Mouse (Mus musculus) gastrocnemius, adult 2 months (tissue): Measurements from ENCODE around the gene Uqcc2. TPM values are rescaled to one million over a fixed set of nuclear protein-coding genes. Genes with fewer than 3 reads are reported as not detected.

ENCODE experiments used
- DNase-seq: peaks from one replicate; pipeline ENCODE4 v3.0.0; 2022
- H3K27ac ChIP-seq: fragments of 200-600 bp; 2 replicates; pipeline ENCODE4 v1.8.1; 2022; ENCODE audit warnings: mild to moderate bottlenecking
- H3K4me3 ChIP-seq: fragments of 200-600 bp; 2 replicates; pipeline ENCODE4 v1.8.1; 2022; ENCODE audit warnings: mild to moderate bottlenecking, moderate library complexity
- CTCF ChIP-seq: fragments of 200-600 bp; IDR thresholded peaks from 2 replicates; pipeline ENCODE4 v1.8.1; 2022; ENCODE audit warnings: antibody characterized with exemption, mild to moderate bottlenecking, moderate library complexity
- intact Hi-C: fragments of 180-260 bp; cut with DNase I; formaldehyde crosslinking; loops from one replicate; pipeline ENCODE4 v1.15.1; 2025
- total RNA-seq, 2 experiments: library from RNA; stranded (reverse); gene quantifications; 2 replicates each; pipeline ENCODE4 v1.2.3; 2021

Gene Uqcc2
- total RNA-seq, 2 experiments from 2014 or later = 405 to 424 TPM

GRCm38 (mm10) chr17:27119540-27119895, 14.2 kb downstream of the Uqcc2 start:
- TF ChIP-seq CTCF = no peak
- Histone ChIP-seq H3K4me3 (no peak overlapping the region), H3K27ac (no peak overlapping the region)
- intact Hi-C loops = no loop called here
- DNase-seq = no peak

GRCm38 (mm10) chr17:27118676-27119539, 14.8 kb downstream of the Uqcc2 start:
- intact Hi-C loops = no loop called here
- TF ChIP-seq CTCF = no peak

GRCm38 (mm10) chr17:27110072-27110471, 23.6 kb downstream of the Uqcc2 start:
- no peak for DNase-seq
- no peak overlapping the region for H3K4me3 ChIP-seq
- intact Hi-C loops = no loop called here
- no peak for TF ChIP-seq CTCF
- no peak overlapping the region for H3K27ac ChIP-seq

More at GRCm38 (mm10) chr17:27118676-27119539, 14.8 kb downstream of the Uqcc2 start:
- Histone ChIP-seq H3K27ac (no peak overlapping the region), H3K4me3 (no peak overlapping the region)
- DNase-seq = no peak

GRCm38 (mm10) chr17:27107936-27108335, 25.8 kb downstream of the Uqcc2 start:
- TF ChIP-seq CTCF = no peak
- DNase-seq = no peak
- Histone ChIP-seq H3K4me3 (no peak overlapping the region), H3K27ac (no peak overlapping the region)
- intact Hi-C loops = no loop called here

GRCm38 (mm10) chr17:27106745-27107144, 27.0 kb downstream of the Uqcc2 start:
- Histone ChIP-seq H3K27ac (no peak overlapping the region), H3K4me3 (no peak overlapping the region)
- DNase-seq = no peak
- peak; percentile 47 for TF ChIP-seq CTCF
- intact Hi-C loops = no loop called here

GRCm38 (mm10) chr17:27105698-27106470, 27.8 kb downstream of the Uqcc2 start:
- TF ChIP-seq CTCF = no peak
- Histone ChIP-seq H3K27ac (no peak overlapping the region), H3K4me3 (no peak overlapping the region)
- intact Hi-C loops = no loop called here
- DNase-seq = no peak

- Histone ChIP-seq H3K27ac (no peak overlapping the region), H3K4me3 (no peak overlapping the region)
- no peak for TF ChIP-seq CTCF
- DNase-seq = no peak
- intact Hi-C loops = no loop called here
Observed at GRCm38 (mm10) chr17:27101675-27102074, 32.0 kb downstream of the Uqcc2 start.

GRCm38 (mm10) chr17:27095690-27096089, 38.0 kb downstream of the Uqcc2 start:
- H3K27ac ChIP-seq = no peak overlapping the region
- TF ChIP-seq CTCF = no peak
- DNase-seq = no peak
- H3K4me3 ChIP-seq = no peak overlapping the region
- intact Hi-C loops = no loop called here

- no peak for DNase-seq
- Histone ChIP-seq H3K4me3 (no peak overlapping the region), H3K27ac (no peak overlapping the region)
- intact Hi-C loops = no loop called here
- TF ChIP-seq CTCF = no peak
Observed at GRCm38 (mm10) chr17:27090068-27090467, 43.6 kb downstream of the Uqcc2 start.

- intact Hi-C loops = loop anchor here (5.0 kb wide), 1 partner anchor 55 kb away; no protein-coding TSS in a partner anchor
- H3K27ac ChIP-seq = no peak overlapping the region
- DNase-seq = no peak
- H3K4me3 ChIP-seq = no peak overlapping the region
- TF ChIP-seq CTCF = peak; percentile 53
Observed at GRCm38 (mm10) chr17:27087426-27087825, 46.3 kb downstream of the Uqcc2 start.

- intact Hi-C loops = loop anchor here (5.0 kb wide), 1 partner anchor 53 kb away; no protein-coding TSS in a partner anchor
Observed at GRCm38 (mm10) chr17:27085676-27086075, 48.0 kb downstream of the Uqcc2 start.

GRCm38 (mm10) chr17:27083601-27084000, 50.1 kb downstream of the Uqcc2 start:
- intact Hi-C loops = no loop called here
- Histone ChIP-seq H3K27ac (no peak overlapping the region), H3K4me3 (no peak overlapping the region)
- DNase-seq = no peak
- TF ChIP-seq CTCF = no peak

More at GRCm38 (mm10) chr17:27085676-27086075, 48.0 kb downstream of the Uqcc2 start:
- H3K4me3 ChIP-seq = no peak overlapping the region
- TF ChIP-seq CTCF = peak; percentile 78
- DNase-seq = peak; percentile 44
- no peak overlapping the region for H3K27ac ChIP-seq

GRCm38 (mm10) chr17:27082796-27083195, 50.9 kb downstream of the Uqcc2 start:
- Histone ChIP-seq H3K4me3 (no peak overlapping the region), H3K27ac (no peak overlapping the region)
- intact Hi-C loops = no loop called here
- no peak for DNase-seq
- no peak for TF ChIP-seq CTCF
